Mouse (Mus musculus): ENCODE data around the gene Mical3. TPM values are rescaled to one million over a fixed set of nuclear protein-coding genes. Genes with fewer than 3 reads are reported as not detected.

Gene Mical3
- polyA plus RNA-seq, 1 experiment from 2014 or later = 68.8 TPM

DNA sequence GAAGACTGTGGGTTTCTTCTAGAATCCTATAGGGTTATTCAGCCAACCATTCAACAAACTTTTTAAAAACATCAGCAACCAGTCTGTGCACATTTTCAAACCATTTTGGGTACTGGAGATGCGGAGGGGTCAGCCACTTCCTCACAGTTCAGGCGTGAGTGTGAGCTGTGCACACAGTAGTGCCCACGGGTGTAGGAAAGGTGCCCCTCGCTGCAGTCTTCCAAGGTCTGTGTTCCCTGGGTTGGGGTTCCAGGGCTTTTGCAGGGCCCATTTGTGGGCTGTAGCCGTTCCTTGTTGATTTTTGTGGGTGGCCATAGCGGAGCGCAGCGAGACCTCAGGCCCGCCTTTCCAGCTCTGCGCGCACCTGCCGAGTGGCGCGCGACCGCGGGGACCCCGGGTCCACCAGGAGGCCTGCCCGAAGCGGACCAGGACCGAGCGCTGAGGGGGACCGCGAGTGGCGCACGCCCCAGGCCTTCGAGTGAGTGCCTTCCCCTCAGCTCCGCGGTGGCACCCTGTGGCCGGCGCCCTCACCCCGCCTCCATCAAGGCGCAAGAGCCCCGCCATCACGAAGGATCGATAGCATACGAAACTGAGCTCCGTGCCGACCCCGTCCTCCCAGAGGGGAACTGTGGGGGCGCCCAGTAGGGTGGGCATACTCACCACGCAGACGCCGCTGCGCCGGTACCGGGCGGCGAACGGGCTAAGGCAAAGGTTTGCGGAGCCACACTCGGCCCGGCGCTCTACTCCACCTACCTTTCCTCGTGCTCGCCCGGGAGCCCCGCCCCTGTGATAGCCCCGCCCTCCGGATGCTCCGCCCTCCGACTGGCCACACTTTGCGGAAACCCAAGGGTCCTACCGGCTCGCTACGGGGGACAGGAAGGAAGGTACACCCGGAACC lies 214.5 kb downstream of the Mical3 start, which contains the start of gene Bid:
Bid (minus strand) TSS at position 780 of the 898 bp plus-strand sequence.
- Histone ChIP-seq H3K27me3 (ENCODE audit: control insufficient read depth, insufficient read depth, low read length) (no peaks in the 10 kb centered on the region; the same call in 1 of the 2 replicates), H3K4me3 (ENCODE audit: low read depth, low read length) (peak within 1 kb of the TSS; percentile 59), H3K9ac (replicated peaks; ENCODE audit: low read depth, low read length) (peak within 1 kb of the TSS; percentile 62), H3K9me3 (ENCODE audit: control insufficient read depth, low read length) (no peaks in the 10 kb centered on the region), H3K27ac (ENCODE audit: low read depth, low read length) (no peak within 1 kb of the TSS), H3K4me2 (ENCODE audit: low read depth, low read length) (peak within 1 kb of the TSS; percentile 91), H3K36me3 (ENCODE audit: control insufficient read depth, insufficient read depth, low read length) (no peaks in the 10 kb centered on the region), H3K4me1 (ENCODE audit: control insufficient read depth, insufficient read depth, low read length) (no peaks in the 10 kb centered on the region)
- WGBS = 1% methylated on average over 62 of the region's 67 CpGs
- peak; percentile 89 for ATAC-seq (ENCODE audit: low read depth)

DNA sequence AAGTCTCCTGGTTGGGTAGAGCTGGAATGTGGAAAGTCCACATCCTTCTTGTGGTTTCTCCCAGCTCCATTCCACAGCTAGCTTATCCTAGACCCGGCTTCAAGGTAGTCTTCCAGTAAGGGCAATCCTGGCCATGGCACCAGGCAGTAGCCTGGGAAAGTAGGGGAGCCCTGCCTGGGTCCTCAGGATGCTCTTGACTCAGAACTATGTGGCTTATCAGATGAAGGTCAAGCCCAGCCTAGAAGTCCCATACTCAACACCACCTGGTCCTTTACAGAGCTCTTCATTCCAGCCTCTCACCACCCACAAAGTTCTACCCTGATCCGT lies 215.2 kb downstream of the Mical3 start:
- Histone ChIP-seq H3K9me3 (ENCODE audit: control insufficient read depth, low read length) (no peaks in the 10 kb centered on the region), H3K9ac (replicated peaks; ENCODE audit: low read depth, low read length) (no peak overlapping the region), H3K36me3 (ENCODE audit: control insufficient read depth, insufficient read depth, low read length) (no peaks in the 10 kb centered on the region), H3K27me3 (ENCODE audit: control insufficient read depth, insufficient read depth, low read length) (no peaks in the 10 kb centered on the region; the same call in 1 of the 2 replicates), H3K4me1 (ENCODE audit: control insufficient read depth, insufficient read depth, low read length) (no peaks in the 10 kb centered on the region), H3K4me3 (ENCODE audit: low read depth, low read length) (peak overlapping the region; percentile 59; the same call in 1 of the 2 replicates), H3K27ac (ENCODE audit: low read depth, low read length) (no peak overlapping the region), H3K4me2 (ENCODE audit: low read depth, low read length) (peak overlapping the region; percentile 91; the same call in 1 of the 2 replicates)
- 44% methylated on average over 2 of the region's 2 CpGs for WGBS
- 0 out of 2 replicates have a peak, but pooled peaks have one; percentile 9 for ATAC-seq (ENCODE audit: low read depth)

DNA sequence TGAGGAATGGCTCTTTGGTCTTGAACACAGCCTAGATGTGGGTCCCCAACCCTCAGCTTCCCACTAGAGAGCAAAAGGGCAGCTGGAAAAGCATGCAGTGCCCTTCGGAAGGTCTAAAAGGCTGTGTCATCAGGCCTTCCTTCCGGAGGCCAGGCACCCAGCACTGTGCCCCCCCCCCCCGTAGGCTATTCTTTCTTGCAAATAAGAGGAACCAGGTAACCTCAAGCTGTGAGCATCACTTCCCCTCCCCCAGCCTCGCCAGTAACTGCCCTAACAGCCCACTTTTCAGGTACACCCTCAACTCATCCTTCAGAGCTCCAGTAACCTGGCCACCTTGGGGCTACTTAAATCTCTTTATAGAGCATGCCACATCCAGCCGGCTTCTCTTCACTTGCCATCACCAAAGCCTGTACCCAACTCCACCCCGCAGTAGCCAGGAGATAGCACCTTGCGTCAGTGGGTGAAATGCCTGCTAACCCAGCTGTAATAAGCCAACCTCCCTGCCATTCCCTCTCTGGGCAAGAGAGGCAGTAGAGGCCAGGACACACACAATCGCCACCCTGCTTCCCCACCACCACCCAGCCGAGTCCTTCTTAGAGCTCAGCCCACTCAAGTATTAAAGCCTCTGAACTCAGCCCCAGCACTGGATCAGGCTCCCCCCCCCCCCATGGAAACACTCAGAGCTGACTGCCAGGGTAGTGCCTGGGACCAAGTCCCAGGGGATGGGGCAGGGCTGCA lies 215.7 kb downstream of the Mical3 start:
- no peak overlapping the region for H3K4me2 ChIP-seq (ENCODE audit: low read depth, low read length)
- H3K36me3 ChIP-seq (ENCODE audit: control insufficient read depth, insufficient read depth, low read length) = no peaks in the 10 kb centered on the region
- no peaks in the 10 kb centered on the region for H3K9me3 ChIP-seq (ENCODE audit: control insufficient read depth, low read length)
- H3K4me3 ChIP-seq (ENCODE audit: low read depth, low read length) = no peak overlapping the region
- no peaks in the 10 kb centered on the region; the same call in 1 of the 2 replicates for H3K27me3 ChIP-seq (ENCODE audit: control insufficient read depth, insufficient read depth, low read length)
- WGBS = 48% methylated on average over 9 of the region's 9 CpGs
- no peak overlapping the region for H3K27ac ChIP-seq (ENCODE audit: low read depth, low read length)
- ATAC-seq (ENCODE audit: low read depth) = peak; percentile 15; the same call in 1 of the 2 replicates
- H3K4me1 ChIP-seq (ENCODE audit: control insufficient read depth, insufficient read depth, low read length) = no peaks in the 10 kb centered on the region
- H3K9ac ChIP-seq (replicated peaks; ENCODE audit: low read depth, low read length) = no peak overlapping the region

GRCm38 (mm10) chr6:120914533-120914910 lies 216.3 kb downstream of the Mical3 start:
- Histone ChIP-seq H3K27ac (ENCODE audit: low read depth, low read length) (no peak overlapping the region), H3K4me3 (ENCODE audit: low read depth, low read length) (no peak overlapping the region), H3K9me3 (ENCODE audit: control insufficient read depth, low read length) (no peaks in the 10 kb centered on the region), H3K9ac (replicated peaks; ENCODE audit: low read depth, low read length) (no peak overlapping the region), H3K4me2 (ENCODE audit: low read depth, low read length) (no peak overlapping the region), H3K36me3 (ENCODE audit: control insufficient read depth, insufficient read depth, low read length) (no peaks in the 10 kb centered on the region), H3K27me3 (ENCODE audit: control insufficient read depth, insufficient read depth, low read length) (no peaks in the 10 kb centered on the region; the same call in 1 of the 2 replicates), H3K4me1 (ENCODE audit: control insufficient read depth, insufficient read depth, low read length) (no peaks in the 10 kb centered on the region)
- 88% methylated on average over 4 of the region's 4 CpGs for WGBS
- no peak for ATAC-seq (ENCODE audit: low read depth)

DNA sequence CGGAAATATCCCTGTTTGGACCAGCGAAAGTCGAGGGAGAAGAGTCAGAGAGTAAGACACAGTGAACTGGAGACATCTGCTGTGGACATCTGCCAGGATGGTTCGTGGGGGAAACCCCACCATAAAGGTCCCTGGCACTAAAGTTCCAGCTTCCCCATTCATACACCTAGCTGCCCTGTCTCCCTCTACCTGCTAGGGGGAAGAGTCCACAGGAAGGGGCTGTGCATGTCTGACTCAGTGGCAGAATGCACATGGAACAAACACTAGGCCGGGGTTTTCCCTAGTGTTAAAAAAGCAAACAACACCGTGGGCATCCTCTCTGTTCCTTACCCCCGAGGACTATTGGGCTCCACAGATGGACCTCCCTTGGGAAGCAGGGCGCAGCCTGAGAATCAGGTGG lies 217.0 kb downstream of the Mical3 start:
- no peaks in the 10 kb centered on the region; the same call in 1 of the 2 replicates for H3K27me3 ChIP-seq (ENCODE audit: control insufficient read depth, insufficient read depth, low read length)
- H3K9me3 ChIP-seq (ENCODE audit: control insufficient read depth, low read length) = no peaks in the 10 kb centered on the region
- H3K27ac ChIP-seq (ENCODE audit: low read depth, low read length) = no peak overlapping the region
- H3K4me1 ChIP-seq (ENCODE audit: control insufficient read depth, insufficient read depth, low read length) = no peaks in the 10 kb centered on the region
- no peak overlapping the region for H3K9ac ChIP-seq (replicated peaks; ENCODE audit: low read depth, low read length)
- WGBS = 86% methylated on average over 8 of the region's 8 CpGs
- H3K4me2 ChIP-seq (ENCODE audit: low read depth, low read length) = no peak overlapping the region
- H3K36me3 ChIP-seq (ENCODE audit: control insufficient read depth, insufficient read depth, low read length) = no peaks in the 10 kb centered on the region
- no peak for ATAC-seq (ENCODE audit: low read depth)
- H3K4me3 ChIP-seq (ENCODE audit: low read depth, low read length) = no peak overlapping the region

GRCm38 (mm10) chr6:120912931-120913330 lies 217.9 kb downstream of the Mical3 start:
- Histone ChIP-seq H3K27ac (ENCODE audit: low read depth, low read length) (no peak overlapping the region), H3K4me3 (ENCODE audit: low read depth, low read length) (no peak overlapping the region), H3K9ac (replicated peaks; ENCODE audit: low read depth, low read length) (no peak overlapping the region), H3K4me2 (ENCODE audit: low read depth, low read length) (no peak overlapping the region), H3K9me3 (ENCODE audit: control insufficient read depth, low read length) (no peaks in the 10 kb centered on the region), H3K4me1 (ENCODE audit: control insufficient read depth, insufficient read depth, low read length) (no peaks in the 10 kb centered on the region), H3K27me3 (ENCODE audit: control insufficient read depth, insufficient read depth, low read length) (no peaks in the 10 kb centered on the region; the same call in 1 of the 2 replicates), H3K36me3 (ENCODE audit: control insufficient read depth, insufficient read depth, low read length) (no peaks in the 10 kb centered on the region)
- 82% methylated on average over 2 of the region's 2 CpGs for WGBS
- no peak for ATAC-seq (ENCODE audit: low read depth)

GRCm38 (mm10) chr6:120911213-120912007 lies 219.4 kb downstream of the Mical3 start:
- Histone ChIP-seq H3K4me3 (ENCODE audit: low read depth, low read length) (no peak overlapping the region), H3K27ac (ENCODE audit: low read depth, low read length) (no peak overlapping the region), H3K4me2 (ENCODE audit: low read depth, low read length) (no peak overlapping the region), H3K9ac (replicated peaks; ENCODE audit: low read depth, low read length) (no peak overlapping the region), H3K9me3 (ENCODE audit: control insufficient read depth, low read length) (no peaks in the 10 kb centered on the region), H3K27me3 (ENCODE audit: control insufficient read depth, insufficient read depth, low read length) (no peaks in the 10 kb centered on the region; the same call in 1 of the 2 replicates), H3K4me1 (ENCODE audit: control insufficient read depth, insufficient read depth, low read length) (no peaks in the 10 kb centered on the region), H3K36me3 (ENCODE audit: control insufficient read depth, insufficient read depth, low read length) (no peaks in the 10 kb centered on the region)
- 83% methylated on average over 13 of the region's 13 CpGs for WGBS
- no peak for ATAC-seq (ENCODE audit: low read depth)

DNA sequence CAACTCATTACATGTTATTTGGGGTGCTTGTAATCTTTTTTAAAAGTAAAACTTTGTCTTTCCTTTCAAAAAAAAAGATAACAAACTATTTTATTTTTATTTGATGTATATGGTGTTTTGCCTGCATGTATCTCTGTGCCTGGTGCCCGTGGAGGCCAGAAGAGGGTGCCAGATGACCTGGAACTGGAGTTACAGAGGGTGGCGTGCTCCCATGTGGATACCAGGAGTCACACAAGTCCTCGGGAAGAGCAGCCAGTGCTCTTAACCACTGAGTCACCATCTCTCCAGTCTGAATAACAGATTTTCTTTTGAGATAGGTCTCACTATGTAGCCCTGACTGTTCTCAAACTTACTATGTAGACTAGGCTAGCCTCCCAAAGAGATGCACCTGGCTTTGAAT lies 221.3 kb downstream of the Mical3 start:
- Histone ChIP-seq H3K9ac (replicated peaks; ENCODE audit: low read depth, low read length) (no peak overlapping the region), H3K4me2 (ENCODE audit: low read depth, low read length) (no peak overlapping the region), H3K4me3 (ENCODE audit: low read depth, low read length) (no peak overlapping the region), H3K36me3 (ENCODE audit: control insufficient read depth, insufficient read depth, low read length) (no peaks in the 10 kb centered on the region), H3K27me3 (ENCODE audit: control insufficient read depth, insufficient read depth, low read length) (no peaks in the 10 kb centered on the region), H3K27ac (ENCODE audit: low read depth, low read length) (no peak overlapping the region), H3K4me1 (ENCODE audit: control insufficient read depth, insufficient read depth, low read length) (no peaks in the 10 kb centered on the region), H3K9me3 (ENCODE audit: control insufficient read depth, low read length) (no peaks in the 10 kb centered on the region)
- 91% methylated on average over 3 of the region's 3 CpGs for WGBS
- ATAC-seq (ENCODE audit: low read depth) = no peak

Measured in neural tube, embryonic 14.5 days (tissue).